Mouse (Mus musculus) liver, embryonic 15.5 days (tissue): Measurements from ENCODE around the gene Gfi1b. TPM values are rescaled to one million over a fixed set of nuclear protein-coding genes. Genes with fewer than 3 reads are reported as not detected.

Experiments used
- ATAC-seq: fragments of 200-750 bp; cut with Nextera tagmentation; 2 replicates; pipeline ENCODE4 v1.8.0; 2017; ENCODE audit warnings: moderate number of reproducible peaks, mild to moderate bottlenecking, moderate library complexity; ENCODE audit not compliant: insufficient read depth
- H3K27ac ChIP-seq: fragments of 300-500 bp; sonication (generic); replicated peaks from 2 replicates; pipeline ENCODE4 v1.5.1; 2015; ENCODE audit warnings: mild to moderate bottlenecking, inconsistent platforms
- H3K27me3 ChIP-seq: fragments of 300-500 bp; sonication (generic); 2 replicates; pipeline ENCODE4 v1.6.1; 2015; ENCODE audit warnings: mild to moderate bottlenecking, inconsistent platforms
- H3K36me3 ChIP-seq: fragments of 300-500 bp; sonication (generic); replicated peaks from 2 replicates; pipeline ENCODE4 v1.6.1; 2015; ENCODE audit warnings: moderate library complexity, mild to moderate bottlenecking, inconsistent platforms
- H3K4me1 ChIP-seq: fragments of 300-500 bp; sonication (generic); replicated peaks from 2 replicates; pipeline ENCODE4 v1.6.1; 2015; ENCODE audit warnings: inconsistent platforms
- H3K4me2 ChIP-seq: fragments of 300-500 bp; sonication (generic); 2 replicates; pipeline ENCODE4 v1.6.1; 2015; ENCODE audit warnings: moderate library complexity, mild to moderate bottlenecking, inconsistent platforms
- H3K4me3 ChIP-seq: fragments of 300-500 bp; sonication (generic); replicated peaks from 2 replicates; pipeline ENCODE4 v1.5.1; 2015; ENCODE audit warnings: mild to moderate bottlenecking, inconsistent platforms
- H3K9ac ChIP-seq: fragments of 300-500 bp; sonication (generic); 2 replicates; pipeline ENCODE4 v1.6.1; 2015; ENCODE audit warnings: moderate library complexity, mild to moderate bottlenecking, inconsistent platforms
- H3K9me3 ChIP-seq: fragments of 300-500 bp; sonication (generic); replicated peaks from 2 replicates; pipeline ENCODE4 v1.6.1; 2016; ENCODE audit warnings: inconsistent platforms
- WGBS: fragments of 180-500 bp; shearing (Covaris S2); methylation state at CpG from one replicate; pipeline ENCODE4 v1.1.7; 2015; ENCODE audit warnings: mixed read lengths; ENCODE audit not compliant: insufficient replicate concordance; 5-methylcytosine and 5-hydroxymethylcytosine counted together
- polyA plus RNA-seq: library from polyadenylated mRNA; unstranded; fragments of >200 nt; fragmentation: Nextera tagmentation; extraction: Ambion mirVana; gene quantifications from 2 replicates; pipeline ENCODE4 v1.2.1, GENCODE M21; 2015

The Gfi1b gene
- polyA plus RNA-seq, 1 experiment from 2014 or later, result 88.2 TPM

DNA sequence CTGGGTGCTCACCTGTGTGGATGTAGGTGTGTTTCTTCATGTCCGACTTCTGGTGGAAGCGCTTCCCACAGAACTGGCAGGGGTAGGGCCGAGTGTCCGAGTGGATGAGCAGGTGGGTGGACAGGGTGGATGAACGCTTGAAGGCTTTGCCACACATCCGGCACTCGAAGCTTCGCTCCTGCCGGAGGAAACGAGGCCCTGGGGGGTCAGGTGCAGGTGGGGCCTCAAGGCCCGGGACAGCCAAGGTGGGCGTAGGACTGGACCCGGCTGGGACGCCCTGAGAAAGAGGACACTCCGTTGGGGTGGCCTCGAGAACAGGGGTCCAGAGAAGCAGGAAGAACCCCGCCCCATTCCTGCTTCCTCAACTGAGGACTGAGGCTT, 10.4 kb downstream of the Gfi1b start:
- Histone ChIP-seq H3K36me3 (peaks cover 86% of the 10 kb centered on the region), H3K27ac (peak overlapping the region; percentile 97), H3K4me1 (peaks cover 96% of the 10 kb centered on the region), H3K4me3 (no peak overlapping the region), H3K4me2 (no peak overlapping the region), H3K9me3 (no peaks in the 10 kb centered on the region), H3K9ac (no peak overlapping the region), H3K27me3 (no peaks in the 10 kb centered on the region)
- WGBS, result 86% methylated on average over 17 of the region's 17 CpGs
- ATAC-seq, result no peak

DNA sequence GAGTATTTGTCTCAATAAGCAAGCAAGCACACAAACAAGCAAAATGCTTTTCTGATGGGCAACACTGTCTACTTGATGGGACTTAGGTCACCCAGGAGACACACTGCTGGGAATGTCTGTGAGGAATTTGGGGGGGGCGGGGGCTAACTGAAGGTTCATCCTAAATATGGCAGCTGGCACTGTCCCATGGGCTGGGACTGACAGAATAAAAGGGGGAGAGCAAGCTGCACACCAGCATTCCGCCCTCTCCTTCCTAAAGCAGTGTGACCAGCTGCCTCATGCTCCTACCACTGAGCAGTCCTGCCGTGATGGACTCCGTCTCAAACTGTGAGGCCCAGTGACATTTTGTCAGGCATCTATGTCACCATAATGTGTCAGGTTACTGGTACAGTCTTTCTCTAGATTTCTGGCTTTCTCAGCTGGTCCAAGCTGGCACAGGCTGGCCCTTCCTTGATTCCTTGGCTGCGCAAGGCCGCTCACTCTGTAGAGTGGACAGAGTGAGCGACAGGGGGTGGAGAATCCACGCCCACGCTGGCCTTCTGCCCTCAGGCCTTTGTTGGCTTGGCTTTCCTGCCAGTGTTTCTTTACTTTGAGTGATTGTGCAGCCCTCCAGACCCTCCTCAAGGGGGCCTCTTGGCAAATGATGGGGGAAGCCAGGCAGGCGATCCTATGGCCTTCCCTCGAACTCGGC, 10.9 kb downstream of the Gfi1b start:
- Histone ChIP-seq H3K27ac (peak overlapping the region; percentile 84), H3K4me3 (no peak overlapping the region), H3K4me2 (no peak overlapping the region), H3K9me3 (no peaks in the 10 kb centered on the region), H3K4me1 (peaks cover 96% of the 10 kb centered on the region), H3K36me3 (peaks cover 80% of the 10 kb centered on the region), H3K27me3 (no peaks in the 10 kb centered on the region), H3K9ac (0 out of 2 replicates have a peak overlapping the region, but pooled peaks have one; percentile 11)
- ATAC-seq, result no peak
- 86% methylated on average over 12 of the region's 12 CpGs for WGBS

DNA sequence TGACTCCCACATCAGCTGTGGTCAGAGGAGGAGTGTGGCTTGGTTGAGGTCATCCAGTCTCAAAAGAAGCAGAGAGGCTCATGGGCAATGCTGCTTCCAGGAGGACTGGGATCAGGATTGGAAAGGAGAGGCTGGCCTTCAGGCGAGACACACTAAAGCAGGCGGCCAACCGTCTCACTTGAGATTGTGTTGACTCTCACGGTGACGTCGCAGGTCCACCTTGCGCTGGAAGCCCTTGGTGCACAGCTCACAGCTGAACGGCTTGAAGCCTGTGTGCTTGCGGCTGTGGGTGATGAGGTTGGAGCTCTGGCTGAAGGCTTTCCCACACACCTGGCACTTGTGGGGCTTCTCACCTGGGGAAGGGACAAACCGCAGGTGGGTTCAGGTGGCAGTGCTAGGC, 11.9 kb downstream of the Gfi1b start:
- Histone ChIP-seq H3K36me3 (peaks cover 70% of the 10 kb centered on the region), H3K4me3 (no peak overlapping the region), H3K9ac (no peak overlapping the region), H3K27ac (peak overlapping the region; percentile 84), H3K9me3 (no peaks in the 10 kb centered on the region), H3K4me2 (no peak overlapping the region), H3K4me1 (peaks cover 90% of the 10 kb centered on the region), H3K27me3 (no peaks in the 10 kb centered on the region)
- ATAC-seq, result no peak
- 75% methylated on average over 10 of the region's 10 CpGs for WGBS

DNA sequence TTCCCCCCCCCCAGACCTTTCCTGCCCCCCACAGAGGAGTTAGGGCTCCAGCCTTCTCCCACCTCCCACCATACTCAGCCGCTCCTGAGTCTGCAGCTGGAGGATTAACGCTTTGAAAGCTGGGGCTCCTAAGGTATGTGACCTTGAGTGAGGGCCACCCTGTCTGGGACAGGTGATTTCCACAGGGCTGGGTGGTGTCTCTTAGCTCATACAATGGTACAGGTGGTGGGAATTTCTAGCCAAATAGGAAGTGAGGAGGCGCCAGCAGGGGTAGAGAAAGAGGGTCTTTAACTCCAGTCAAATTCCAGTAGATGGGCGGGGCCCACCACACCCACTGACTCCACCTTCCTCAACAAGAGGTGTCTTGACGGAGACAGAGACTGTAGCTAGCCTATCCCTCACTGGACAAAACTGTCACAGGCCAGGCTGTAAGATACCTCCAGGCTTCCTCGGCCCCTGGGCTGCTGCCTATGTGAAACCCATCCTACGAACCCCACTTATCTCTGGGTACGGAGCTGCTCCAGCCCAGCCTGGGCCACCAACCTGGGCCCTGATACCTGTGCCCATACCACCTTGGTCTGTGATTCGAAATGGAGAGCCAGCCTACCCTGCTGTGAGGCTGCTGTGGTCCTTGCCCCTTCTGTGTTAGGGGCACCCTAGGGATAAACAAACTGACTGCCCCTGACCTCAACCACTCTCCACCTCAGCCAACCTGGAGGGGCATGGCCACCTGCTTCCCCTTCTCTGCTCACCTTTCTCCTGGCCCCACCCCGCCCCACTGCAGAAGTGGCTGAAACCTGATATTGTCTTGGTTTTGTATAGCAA, 14.2 kb downstream of the Gfi1b start:
- Histone ChIP-seq H3K27me3 (no peaks in the 10 kb centered on the region), H3K9ac (peak overlapping the region; percentile 35; the same call in 1 of the 2 replicates), H3K36me3 (peaks cover 47% of the 10 kb centered on the region), H3K4me3 (no peak overlapping the region), H3K4me2 (peak overlapping the region; percentile 36), H3K4me1 (peaks cover 93% of the 10 kb centered on the region), H3K9me3 (no peaks in the 10 kb centered on the region), H3K27ac (peak overlapping the region; percentile 84)
- peak; percentile 64 for ATAC-seq
- 29% methylated on average over 10 of the region's 10 CpGs for WGBS

GRCm38 (mm10) chr2:28606601-28607340, 15.0 kb downstream of the Gfi1b start:
- H3K4me3 ChIP-seq, result no peak overlapping the region
- H3K4me2 ChIP-seq, result 0 out of 2 replicates have a peak overlapping the region, but pooled peaks have one; percentile 36
- peaks cover 93% of the 10 kb centered on the region for H3K4me1 ChIP-seq
- peak overlapping the region; percentile 35; the same call in 1 of the 2 replicates for H3K9ac ChIP-seq
- peak overlapping the region; percentile 84 for H3K27ac ChIP-seq
- H3K27me3 ChIP-seq, result no peaks in the 10 kb centered on the region
- WGBS, result 51% methylated on average over 8 of the region's 8 CpGs
- peaks cover 40% of the 10 kb centered on the region for H3K36me3 ChIP-seq
- no peak for ATAC-seq
- H3K9me3 ChIP-seq, result no peaks in the 10 kb centered on the region

DNA sequence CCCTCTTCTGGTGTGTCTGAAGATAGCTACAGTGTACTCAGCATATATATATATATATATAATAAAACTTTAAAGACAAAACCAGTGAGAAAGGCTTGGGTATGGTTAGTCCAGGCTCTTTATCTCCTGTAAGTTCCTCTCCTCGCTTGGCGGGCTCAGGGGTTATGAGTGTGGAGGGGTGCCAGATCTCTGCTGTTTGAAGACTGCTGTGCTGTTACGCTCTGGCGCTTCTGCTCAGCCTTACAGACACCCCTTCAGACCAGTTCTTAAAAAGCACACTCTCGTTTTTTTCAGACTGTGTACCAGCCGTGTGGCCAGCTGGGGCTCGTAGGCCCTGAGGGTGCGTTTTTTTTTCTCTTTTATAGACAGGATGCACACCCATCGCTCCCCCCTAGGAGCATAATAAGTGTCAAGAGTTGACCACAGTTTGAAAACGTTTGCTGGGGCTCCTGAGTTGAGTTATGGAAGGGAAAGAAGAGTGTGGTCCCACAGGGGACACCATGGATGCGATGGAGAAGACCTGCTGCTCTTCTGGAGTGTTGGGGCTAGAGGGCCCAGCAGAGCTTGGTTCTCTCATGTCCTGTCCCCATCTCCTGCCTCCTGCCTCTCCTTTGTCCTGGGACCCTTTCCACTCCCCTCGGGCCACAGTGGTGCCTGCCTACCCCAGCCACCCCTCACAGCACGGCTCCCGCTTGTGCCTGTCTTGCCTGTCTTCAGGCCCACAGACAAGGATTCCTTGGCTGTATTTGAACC, 15.8 kb downstream of the Gfi1b start:
- H3K27ac ChIP-seq, result peak overlapping the region; percentile 84

GRCm38 (mm10) chr2:28603542-28603941, 18.2 kb downstream of the Gfi1b start:
- Histone ChIP-seq H3K4me2 (no peak overlapping the region), H3K4me1 (peaks cover 93% of the 10 kb centered on the region), H3K36me3 (peaks cover 7% of the 10 kb centered on the region), H3K27me3 (no peaks in the 10 kb centered on the region), H3K27ac (peak overlapping the region; percentile 94), H3K4me3 (no peak overlapping the region), H3K9me3 (no peaks in the 10 kb centered on the region), H3K9ac (0 out of 2 replicates have a peak overlapping the region, but pooled peaks have one; percentile 35)
- no peak for ATAC-seq
- 35% methylated on average over 5 of the region's 5 CpGs for WGBS

More for the DNA sequence above, 15.8 kb downstream of the Gfi1b start:
- ATAC-seq, result no peak
- H3K9ac ChIP-seq, result no peak overlapping the region
- no peak overlapping the region for H3K4me3 ChIP-seq
- H3K36me3 ChIP-seq, result peaks cover 32% of the 10 kb centered on the region
- no peaks in the 10 kb centered on the region for H3K27me3 ChIP-seq
- no peaks in the 10 kb centered on the region for H3K9me3 ChIP-seq
- 46% methylated on average over 14 of the region's 14 CpGs for WGBS
- peaks cover 93% of the 10 kb centered on the region for H3K4me1 ChIP-seq
- H3K4me2 ChIP-seq, result no peak overlapping the region

- peak overlapping the region; percentile 74 for H3K4me2 ChIP-seq
- H3K27ac ChIP-seq, result peak overlapping the region; percentile 94
- 0 out of 2 replicates have a peak, but pooled peaks cover 3% of the 10 kb centered on the region for H3K36me3 ChIP-seq
- peak overlapping the region; percentile 60 for H3K9ac ChIP-seq
- WGBS, result 20% methylated on average over 12 of the region's 12 CpGs
- peaks cover 93% of the 10 kb centered on the region for H3K4me1 ChIP-seq
- H3K9me3 ChIP-seq, result 0 out of 2 replicates have a peak, but pooled peaks cover 3% of the 10 kb centered on the region
- peak; percentile 88 for ATAC-seq
- H3K27me3 ChIP-seq, result no peaks in the 10 kb centered on the region
- peak overlapping the region; percentile 31 for H3K4me3 ChIP-seq
Observed at GRCm38 (mm10) chr2:28601720-28602590, 19.8 kb downstream of the Gfi1b start.

DNA sequence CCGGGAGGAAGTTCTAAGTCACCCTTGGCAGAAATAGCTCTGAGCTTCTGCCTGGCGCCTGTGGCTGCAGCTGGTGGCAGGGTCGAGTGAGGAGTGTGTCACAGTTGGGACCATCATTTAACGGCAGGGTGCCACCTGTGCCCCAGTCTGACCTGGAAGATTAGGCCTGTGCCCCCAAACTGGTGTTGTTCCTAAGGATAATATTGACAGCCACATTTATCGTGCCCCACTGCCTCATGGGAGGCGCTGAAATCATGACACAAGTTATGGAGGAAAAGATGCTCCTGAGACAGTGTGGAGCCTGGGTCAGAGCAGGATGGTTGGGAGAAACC, 22.2 kb downstream of the Gfi1b start:
- peak overlapping the region; percentile 60 for H3K4me2 ChIP-seq
- peak overlapping the region; percentile 58 for H3K9ac ChIP-seq
- peaks cover 97% of the 10 kb centered on the region for H3K4me1 ChIP-seq
- H3K4me3 ChIP-seq, result no peak overlapping the region
- no peaks in the 10 kb centered on the region for H3K36me3 ChIP-seq
- no peaks in the 10 kb centered on the region for H3K27me3 ChIP-seq
- H3K27ac ChIP-seq, result peak overlapping the region; percentile 94
- H3K9me3 ChIP-seq, result 0 out of 2 replicates have a peak, but pooled peaks cover 3% of the 10 kb centered on the region
- 21% methylated on average over 6 of the region's 6 CpGs for WGBS
- ATAC-seq, result no peak
